Mouse (Mus musculus) CH12.LX (cell line): ENCODE measurements at regions not wholly inside any gene's neighbourhood (a gene's known extent, or its start where the extent isn't known, plus 50 kb on each side); places are given as distances from the start of the nearest gene placed in this dataset.

Experiments
- CTCF ChIP-seq, 2 experiments: IDR thresholded peaks in 1 of 2; conservative IDR thresholded peaks in 1 of 2; 2 replicates each; pipeline ENCODE4 v1.5.1; 2011 to 2012; ENCODE audit warnings: low read depth in 2 of 2, low read length in 2 of 2, improper control_type of control experiment in 1 of 2, inconsistent platforms in 1 of 2, mild to moderate bottlenecking in 1 of 2, moderate library complexity in 1 of 2
- EP300 ChIP-seq: IDR thresholded peaks from 2 replicates; pipeline ENCODE4 v1.6.1; 2011; ENCODE audit warnings: low read length, improper control_type of control experiment
- JUND ChIP-seq: conservative IDR thresholded peaks from 2 replicates; pipeline ENCODE4 v1.6.1; 2011; ENCODE audit warnings: low read depth, low read length, improper control_type of control experiment
- MAFK ChIP-seq: IDR thresholded peaks from 2 replicates; pipeline ENCODE4 v1.6.1; 2011; ENCODE audit warnings: low read length, improper control_type of control experiment; ENCODE audit not compliant: insufficient replicate concordance
- MAX ChIP-seq: IDR thresholded peaks from 2 replicates; pipeline ENCODE4 v1.6.1; 2011; ENCODE audit warnings: low read length, improper control_type of control experiment
- NRF1 ChIP-seq: IDR thresholded peaks from 2 replicates; pipeline ENCODE4 v1.6.1; 2014; ENCODE audit warnings: low read depth, mild to moderate bottlenecking, inconsistent platforms, low read length, improper control_type of control experiment, moderate library complexity
- PAX5 ChIP-seq: IDR thresholded peaks from 2 replicates; pipeline ENCODE4 v1.6.1; 2012; ENCODE audit warnings: low read length, inconsistent platforms, mixed read lengths
- POLR2A ChIP-seq: IDR thresholded peaks from 2 replicates; pipeline ENCODE4 v1.6.1; 2011; ENCODE audit warnings: low read depth, mild to moderate bottlenecking, improper control_type of control experiment, low read length
- TCF12 ChIP-seq: IDR thresholded peaks from 2 replicates; pipeline ENCODE4 v1.6.1; 2014; ENCODE audit warnings: low read depth, mild to moderate bottlenecking, inconsistent platforms, low read length, improper control_type of control experiment

DNA sequence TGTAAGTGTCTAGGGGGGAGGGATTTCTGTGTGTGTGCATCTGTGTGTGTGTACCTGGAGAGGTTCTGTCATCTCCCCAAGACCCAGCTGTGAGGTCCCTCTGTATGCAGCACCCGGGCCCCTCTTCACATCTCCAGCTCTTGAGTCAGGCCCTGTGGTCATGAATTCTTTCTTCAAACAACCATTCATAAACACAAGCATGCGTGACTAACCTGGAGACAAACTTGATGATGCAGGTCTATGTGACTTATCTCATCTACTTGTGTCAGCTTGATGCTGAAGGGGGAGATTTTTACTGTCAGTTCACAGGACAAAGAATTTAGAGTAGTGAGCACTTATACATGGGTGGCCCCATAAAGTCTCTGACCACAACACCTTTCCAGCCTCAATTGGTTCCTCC is 143.4 kb downstream of the Efnb2 start:
- no peak for TF ChIP-seq CTCF (conservative IDR thresholded peaks at IDR 0.05 in 1 of 2, IDR thresholded peaks at IDR 0.05 in 1 of 2; ENCODE audit: low read depth in 2 of 2, low read length in 2 of 2)
- TF ChIP-seq JUND: no peak
- no peak for TF ChIP-seq POLR2A
- no peak for TF ChIP-seq MAX
- no peak for TF ChIP-seq PAX5
- TF ChIP-seq TCF12: no peak
- no peak for TF ChIP-seq MAFK
- no peak for TF ChIP-seq EP300
- no peak for TF ChIP-seq NRF1
